Mouse (Mus musculus): ENCODE results near the gene Ppfibp1.

GRCm38 (mm10) chr6:147011555-147011954 lies 123.3 kb downstream of the Ppfibp1 start:
- TF ChIP-seq CTCF (IDR thresholded peaks at IDR 0.05) (no peak), EP300 (IDR thresholded peaks at IDR 0.05) (no peak)
